Mouse (Mus musculus): ENCODE measurements at regions not wholly inside any gene's neighbourhood (a gene's known extent, or its start where the extent isn't known, plus 50 kb on each side); places are given as distances from the start of the nearest gene placed in this dataset.
A peak's percentile ranks its signal among the peaks of the same experiment; 100 is the strongest.

- H3K27me3 ChIP-seq (replicated peaks; ENCODE audit: control insufficient read depth, insufficient read depth, low read length) = no peaks in the 10 kb centered on the region
- H3K9ac ChIP-seq (ENCODE audit: low read depth, low read length) = no peak overlapping the region
- no peak overlapping the region for H3K4me3 ChIP-seq (ENCODE audit: low read length)
- no peak for ATAC-seq
- 67% methylated on average over 2 of the region's 2 CpGs for WGBS
- H3K4me1 ChIP-seq (ENCODE audit: control insufficient read depth, insufficient read depth, low read depth, low read length) = no peaks in the 10 kb centered on the region
- H3K27ac ChIP-seq (ENCODE audit: low read depth, low read length) = no peak overlapping the region
- no peaks in the 10 kb centered on the region for H3K36me3 ChIP-seq (ENCODE audit: control insufficient read depth, insufficient read depth, low read length)
- H3K9me3 ChIP-seq (ENCODE audit: control insufficient read depth, low read length) = no peaks in the 10 kb centered on the region
- H3K4me2 ChIP-seq (ENCODE audit: low read length) = no peak overlapping the region
Observed at GRCm38 (mm10) chrX:161583872-161584271, 133.0 kb upstream of the Rai2 start.

- Histone ChIP-seq H3K9ac (ENCODE audit: low read depth, low read length) (no peak overlapping the region), H3K4me3 (ENCODE audit: low read length) (no peak overlapping the region), H3K4me2 (ENCODE audit: low read length) (no peak overlapping the region), H3K4me1 (ENCODE audit: control insufficient read depth, insufficient read depth, low read depth, low read length) (no peaks in the 10 kb centered on the region), H3K27ac (ENCODE audit: low read depth, low read length) (no peak overlapping the region), H3K9me3 (ENCODE audit: control insufficient read depth, low read length) (no peaks in the 10 kb centered on the region), H3K36me3 (ENCODE audit: control insufficient read depth, insufficient read depth, low read length) (no peaks in the 10 kb centered on the region), H3K27me3 (replicated peaks; ENCODE audit: control insufficient read depth, insufficient read depth, low read length) (no peaks in the 10 kb centered on the region; the same call in 1 of the 2 replicates)
- WGBS = 52% methylated on average over 5 of the region's 5 CpGs
- peak; percentile 37; the same call in 1 of the 2 replicates for ATAC-seq
Observed at GRCm38 (mm10) chrX:161633869-161634268, 83.0 kb upstream of the Rai2 start.

- no peaks in the 10 kb centered on the region for H3K4me1 ChIP-seq (ENCODE audit: control insufficient read depth, insufficient read depth, low read depth, low read length)
- no peaks in the 10 kb centered on the region for H3K9me3 ChIP-seq (ENCODE audit: control insufficient read depth, low read length)
- ATAC-seq = peak; percentile 96
- H3K27me3 ChIP-seq (replicated peaks; ENCODE audit: control insufficient read depth, insufficient read depth, low read length) = no peaks in the 10 kb centered on the region; the same call in 1 of the 2 replicates
- no peaks in the 10 kb centered on the region for H3K36me3 ChIP-seq (ENCODE audit: control insufficient read depth, insufficient read depth, low read length)
- H3K4me3 ChIP-seq (ENCODE audit: low read length) = no peak overlapping the region
- H3K9ac ChIP-seq (ENCODE audit: low read depth, low read length) = no peak overlapping the region
- WGBS = 86% methylated on average over 2 of the region's 2 CpGs
- no peak overlapping the region for H3K27ac ChIP-seq (ENCODE audit: low read depth, low read length)
- H3K4me2 ChIP-seq (ENCODE audit: low read length) = no peak overlapping the region
Observed at GRCm38 (mm10) chrX:161634342-161634741, 82.5 kb upstream of the Rai2 start.

GRCm38 (mm10) chrX:161635678-161636077 lies 81.2 kb upstream of the Rai2 start:
- no peaks in the 10 kb centered on the region for H3K27me3 ChIP-seq (replicated peaks; ENCODE audit: control insufficient read depth, insufficient read depth, low read length)
- ATAC-seq = no peak
- H3K9me3 ChIP-seq (ENCODE audit: control insufficient read depth, low read length) = no peaks in the 10 kb centered on the region
- H3K27ac ChIP-seq (ENCODE audit: low read depth, low read length) = no peak overlapping the region
- H3K4me1 ChIP-seq (ENCODE audit: control insufficient read depth, insufficient read depth, low read depth, low read length) = no peaks in the 10 kb centered on the region
- WGBS = 49% methylated on average over 9 of the region's 9 CpGs
- no peak overlapping the region for H3K4me2 ChIP-seq (ENCODE audit: low read length)
- no peak overlapping the region for H3K4me3 ChIP-seq (ENCODE audit: low read length)
- no peaks in the 10 kb centered on the region for H3K36me3 ChIP-seq (ENCODE audit: control insufficient read depth, insufficient read depth, low read length)
- H3K9ac ChIP-seq (ENCODE audit: low read depth, low read length) = no peak overlapping the region

GRCm38 (mm10) chrX:161653106-161653505 lies 63.8 kb upstream of the Rai2 start:
- H3K36me3 ChIP-seq (ENCODE audit: control insufficient read depth, insufficient read depth, low read length) = no peaks in the 10 kb centered on the region
- no peaks in the 10 kb centered on the region; the same call in none of the 2 replicates for H3K27me3 ChIP-seq (replicated peaks; ENCODE audit: control insufficient read depth, insufficient read depth, low read length)
- no peaks in the 10 kb centered on the region for H3K9me3 ChIP-seq (ENCODE audit: control insufficient read depth, low read length)
- no peaks in the 10 kb centered on the region for H3K4me1 ChIP-seq (ENCODE audit: control insufficient read depth, insufficient read depth, low read depth, low read length)
- no peak overlapping the region for H3K27ac ChIP-seq (ENCODE audit: low read depth, low read length)
- WGBS = 55% methylated on average over 2 of the region's 2 CpGs
- no peak for ATAC-seq
- H3K9ac ChIP-seq (ENCODE audit: low read depth, low read length) = no peak overlapping the region
- no peak overlapping the region for H3K4me2 ChIP-seq (ENCODE audit: low read length)
- H3K4me3 ChIP-seq (ENCODE audit: low read length) = no peak overlapping the region

- WGBS = 79% methylated on average over 3 of the region's 3 CpGs
- H3K27me3 ChIP-seq (replicated peaks; ENCODE audit: control insufficient read depth, insufficient read depth, low read length) = no peaks in the 10 kb centered on the region; the same call in 1 of the 2 replicates
- H3K4me3 ChIP-seq (ENCODE audit: low read length) = no peak overlapping the region
- no peaks in the 10 kb centered on the region for H3K36me3 ChIP-seq (ENCODE audit: control insufficient read depth, insufficient read depth, low read length)
- H3K4me1 ChIP-seq (ENCODE audit: control insufficient read depth, insufficient read depth, low read depth, low read length) = no peaks in the 10 kb centered on the region
- H3K9me3 ChIP-seq (ENCODE audit: control insufficient read depth, low read length) = no peaks in the 10 kb centered on the region
- no peak overlapping the region for H3K4me2 ChIP-seq (ENCODE audit: low read length)
- no peak for ATAC-seq
- H3K27ac ChIP-seq (ENCODE audit: low read depth, low read length) = no peak overlapping the region
- H3K9ac ChIP-seq (ENCODE audit: low read depth, low read length) = no peak overlapping the region
Observed at GRCm38 (mm10) chrX:161660106-161660505, 56.8 kb upstream of the Rai2 start.

- 63% methylated on average over 2 of the region's 2 CpGs for WGBS
- no peak for ATAC-seq
Observed at GRCm38 (mm10) chrX:161661936-161662335, 54.9 kb upstream of the Rai2 start.

More at GRCm38 (mm10) chrX:161661936-161662335, 54.9 kb upstream of the Rai2 start:
- Histone ChIP-seq H3K27me3 (replicated peaks; ENCODE audit: control insufficient read depth, insufficient read depth, low read length) (no peaks in the 10 kb centered on the region; the same call in 1 of the 2 replicates), H3K36me3 (ENCODE audit: control insufficient read depth, insufficient read depth, low read length) (no peaks in the 10 kb centered on the region), H3K4me3 (ENCODE audit: low read length) (no peak overlapping the region), H3K27ac (ENCODE audit: low read depth, low read length) (no peak overlapping the region), H3K4me1 (ENCODE audit: control insufficient read depth, insufficient read depth, low read depth, low read length) (no peaks in the 10 kb centered on the region), H3K9ac (ENCODE audit: low read depth, low read length) (no peak overlapping the region), H3K9me3 (ENCODE audit: control insufficient read depth, low read length) (no peaks in the 10 kb centered on the region), H3K4me2 (ENCODE audit: low read length) (no peak overlapping the region)
